Comparison of ENCODE assay signal across 9 mouse cellular contexts in genomic region chr5:36747071-36747470, GRCm38 (mm10). TPM values are rescaled to one million over a fixed set of nuclear protein-coding genes. Genes with fewer than 3 reads are reported as not detected.
A peak's percentile ranks its signal among the peaks of the same experiment; 100 is the strongest.
DNase-seq lines count a peak whose midpoint lies in the region; ATAC-seq and TF ChIP-seq lines count a peak whose summit lies in the region.
"Had no signal": no experiment of that assay in that cellular context is flagged by ENCODE, and none has a peak within 500 bp of the region (broad histone marks: within the 10 kb centered on the region; RNA-seq: fewer than 3 reads in every experiment).

No protein-coding gene starts in this region.

- H3K27me3 ChIP-seq in lung, postnatal 0 days (replicated peaks; ENCODE audit: insufficient read depth, low read length), result no peaks in the 10 kb centered on the region
- H3K27me3 ChIP-seq in forebrain, embryonic 13.5 days, result peaks cover 5% of the 10 kb centered on the region; the same call in 1 of the 2 replicates
- peaks cover 6% of the 10 kb centered on the region; the same call in 1 of the 2 replicates for H3K27me3 ChIP-seq in limb, embryonic 13.5 days
- no peaks in the 10 kb centered on the region for H3K27me3 ChIP-seq in stomach, embryonic 14.5 days (ENCODE audit: control insufficient read depth, insufficient read depth, low read length)

- no peak for DNase-seq in lung, postnatal 0 days (ENCODE audit: low spot score)
- no peak for DNase-seq in lung, postnatal 14 days
- DNase-seq in cerebellum, postnatal 4 days (ENCODE audit: low spot score in 2 of 2), result no peak
- DNase-seq in right cerebral cortex, adult 18-20 months, result no peak
- no peak for DNase-seq in urinary bladder, adult 18-20 months (ENCODE audit: low spot score in 2 of 2)

- H3K9ac ChIP-seq in lung, postnatal 0 days (replicated peaks; ENCODE audit: low read depth), result no peak overlapping the region
- H3K9ac ChIP-seq in forebrain, embryonic 13.5 days, result peak overlapping the region; percentile 94; the same call in 1 of the 2 replicates
- H3K9ac ChIP-seq in limb, embryonic 13.5 days, result no peak overlapping the region
- no peak overlapping the region for H3K9ac ChIP-seq in stomach, embryonic 14.5 days (replicated peaks; ENCODE audit: low read depth, low read length)

- ATAC-seq in lung, postnatal 0 days, result no peak
- no peak for ATAC-seq in forebrain, embryonic 13.5 days
- ATAC-seq in limb, embryonic 13.5 days (ENCODE audit: low FRiP score, low read depth), result no peak
- no peak for ATAC-seq in stomach, embryonic 14.5 days (ENCODE audit: insufficient number of reproducible peaks, insufficient read depth, low FRiP score, low read depth)
- ATAC-seq: activated CD4-positive, CD25-positive, alpha-beta regulatory T cell, adult 4 months had no signal

- H3K4me2 ChIP-seq in lung, postnatal 0 days (replicated peaks; ENCODE audit: low read depth, low read length), result 0 out of 2 replicates have a peak overlapping the region, but pooled peaks have one; percentile 17
- H3K4me2 ChIP-seq in forebrain, embryonic 13.5 days, result peak overlapping the region; percentile 88
- peak overlapping the region; percentile 95 for H3K4me2 ChIP-seq in limb, embryonic 13.5 days (replicated peaks)
- H3K4me2 ChIP-seq in stomach, embryonic 14.5 days (replicated peaks; ENCODE audit: low read depth, low read length), result peak overlapping the region; percentile 94

- no peaks in the 10 kb centered on the region for H3K36me3 ChIP-seq in lung, postnatal 0 days (ENCODE audit: insufficient read depth, low read length)
- no peaks in the 10 kb centered on the region for H3K36me3 ChIP-seq in forebrain, embryonic 13.5 days (ENCODE audit: poor library complexity, severe bottlenecking)
- peaks cover 3% of the 10 kb centered on the region; the same call in 1 of the 2 replicates for H3K36me3 ChIP-seq in limb, embryonic 13.5 days
- no peaks in the 10 kb centered on the region; the same call in 1 of the 2 replicates for H3K36me3 ChIP-seq in stomach, embryonic 14.5 days (ENCODE audit: control insufficient read depth, insufficient read depth, low read length)

- no peak overlapping the region for H3K4me3 ChIP-seq in lung, postnatal 0 days (ENCODE audit: low read depth, low read length)
- peak overlapping the region; percentile 92 for H3K4me3 ChIP-seq in forebrain, embryonic 13.5 days
- H3K4me3 ChIP-seq in limb, embryonic 13.5 days, result peak overlapping the region; percentile 99
- peak overlapping the region; percentile 98; the same call in 1 of the 2 replicates for H3K4me3 ChIP-seq in stomach, embryonic 14.5 days (ENCODE audit: low read depth, low read length)

- no peak for TF ChIP-seq EP300 in lung, postnatal 0 days (IDR thresholded peaks at IDR 0.05)

- no peak overlapping the region for H3K27ac ChIP-seq in lung, postnatal 0 days (ENCODE audit: low read length)
- H3K27ac ChIP-seq in forebrain, embryonic 13.5 days, result no peak overlapping the region
- H3K27ac ChIP-seq in limb, embryonic 13.5 days, result no peak overlapping the region
- H3K27ac ChIP-seq in stomach, embryonic 14.5 days (ENCODE audit: low read length), result no peak overlapping the region

- TF ChIP-seq CTCF in lung, postnatal 0 days (IDR thresholded peaks at IDR 0.05), result no peak

- WGBS in lung, postnatal 0 days, result 64% methylated on average over 7 of the region's 7 CpGs
- 87% methylated on average over 7 of the region's 7 CpGs for WGBS in forebrain, embryonic 13.5 days
- 82% methylated on average over 7 of the region's 7 CpGs for WGBS in limb, embryonic 13.5 days
- 76% methylated on average over 7 of the region's 7 CpGs for WGBS in stomach, embryonic 14.5 days

- no peaks in the 10 kb centered on the region for H3K9me3 ChIP-seq in lung, postnatal 0 days (ENCODE audit: low read length)
- no peaks in the 10 kb centered on the region for H3K9me3 ChIP-seq in forebrain, embryonic 13.5 days (replicated peaks)
- no peaks in the 10 kb centered on the region for H3K9me3 ChIP-seq in limb, embryonic 13.5 days
- no peaks in the 10 kb centered on the region for H3K9me3 ChIP-seq in stomach, embryonic 14.5 days (ENCODE audit: control insufficient read depth, low read depth, low read length)

- H3K4me1 ChIP-seq in lung, postnatal 0 days (ENCODE audit: insufficient read depth, low read depth, low read length), result peaks cover 8% of the 10 kb centered on the region; the same call in 1 of the 2 replicates
- peaks cover 24% of the 10 kb centered on the region for H3K4me1 ChIP-seq in forebrain, embryonic 13.5 days
- peaks cover 15% of the 10 kb centered on the region for H3K4me1 ChIP-seq in limb, embryonic 13.5 days
- H3K4me1 ChIP-seq in stomach, embryonic 14.5 days (ENCODE audit: control insufficient read depth, insufficient read depth, low read length), result peaks cover 13% of the 10 kb centered on the region

RNA-seq across cellular contexts. Expression of gene Bloc1s4, which starts 1.4 kb away (rescaled TPM):
- polyA plus RNA-seq in lung, postnatal 0 days (2015; fragmentation: Nextera tagmentation; extraction: Ambion mirVana), result 26.8 and 28.3 TPM in 2 replicates
- 23.9 and 24.2 TPM in 2 replicates for polyA plus RNA-seq in forebrain, embryonic 13.5 days (2015; fragmentation: Nextera tagmentation; extraction: Ambion mirVana)
- 28.2 and 29.5 TPM in 2 replicates for polyA plus RNA-seq in limb, embryonic 13.5 days (2015; fragmentation: Nextera tagmentation; extraction: Ambion mirVana)
- 19.1 and 23.5 TPM in 2 replicates for polyA plus RNA-seq in stomach, embryonic 14.5 days (2014; fragmentation: Nextera tagmentation; extraction: Ambion mirVana)

RNA-seq across cellular contexts. Expression of gene Mrfap1, which starts 49.5 kb away (rescaled TPM):
- 281 and 298 TPM in 2 replicates for polyA plus RNA-seq in lung, postnatal 0 days (2015; fragmentation: Nextera tagmentation; extraction: Ambion mirVana)
- 332 and 345 TPM in 2 replicates for polyA plus RNA-seq in forebrain, embryonic 13.5 days (2015; fragmentation: Nextera tagmentation; extraction: Ambion mirVana)
- polyA plus RNA-seq in limb, embryonic 13.5 days (2015; fragmentation: Nextera tagmentation; extraction: Ambion mirVana), result 546 and 583 TPM in 2 replicates
- 477 and 531 TPM in 2 replicates for polyA plus RNA-seq in stomach, embryonic 14.5 days (2014; fragmentation: Nextera tagmentation; extraction: Ambion mirVana)

RNA-seq across cellular contexts. Expression of gene D5Ertd579e, which starts 51.2 kb away (rescaled TPM):
- polyA plus RNA-seq in lung, postnatal 0 days (2015; fragmentation: Nextera tagmentation; extraction: Ambion mirVana), result 13.1 and 14.6 TPM in 2 replicates
- polyA plus RNA-seq in forebrain, embryonic 13.5 days (2015; fragmentation: Nextera tagmentation; extraction: Ambion mirVana), result 27.4 and 34.3 TPM in 2 replicates
- 20.6 and 21.4 TPM in 2 replicates for polyA plus RNA-seq in limb, embryonic 13.5 days (2015; fragmentation: Nextera tagmentation; extraction: Ambion mirVana)
- 28.7 and 31.6 TPM in 2 replicates for polyA plus RNA-seq in stomach, embryonic 14.5 days (2014; fragmentation: Nextera tagmentation; extraction: Ambion mirVana)

Comparison
In these comparisons a context has a peak if more than half of its experiments do, and no peak if none do; other contexts are left out.
1. H3K4me2 ChIP-seq: peak in every context shown above with its lines; median percentile 95 in limb, embryonic 13.5 days; 94 in stomach, embryonic 14.5 days; 88 in forebrain, embryonic 13.5 days; 17 in lung, postnatal 0 days.